Mouse (Mus musculus) natural killer cell, adult 2 months (primary cell): ENCODE data around the gene Tigd3.

Experiments used
- DNase-seq, 2 experiments: peaks; one replicate each; pipeline ENCODE4 v3.0.0; 2022; ENCODE audit warnings: low spot score in 2 of 2

The Tigd3 gene

DNA sequence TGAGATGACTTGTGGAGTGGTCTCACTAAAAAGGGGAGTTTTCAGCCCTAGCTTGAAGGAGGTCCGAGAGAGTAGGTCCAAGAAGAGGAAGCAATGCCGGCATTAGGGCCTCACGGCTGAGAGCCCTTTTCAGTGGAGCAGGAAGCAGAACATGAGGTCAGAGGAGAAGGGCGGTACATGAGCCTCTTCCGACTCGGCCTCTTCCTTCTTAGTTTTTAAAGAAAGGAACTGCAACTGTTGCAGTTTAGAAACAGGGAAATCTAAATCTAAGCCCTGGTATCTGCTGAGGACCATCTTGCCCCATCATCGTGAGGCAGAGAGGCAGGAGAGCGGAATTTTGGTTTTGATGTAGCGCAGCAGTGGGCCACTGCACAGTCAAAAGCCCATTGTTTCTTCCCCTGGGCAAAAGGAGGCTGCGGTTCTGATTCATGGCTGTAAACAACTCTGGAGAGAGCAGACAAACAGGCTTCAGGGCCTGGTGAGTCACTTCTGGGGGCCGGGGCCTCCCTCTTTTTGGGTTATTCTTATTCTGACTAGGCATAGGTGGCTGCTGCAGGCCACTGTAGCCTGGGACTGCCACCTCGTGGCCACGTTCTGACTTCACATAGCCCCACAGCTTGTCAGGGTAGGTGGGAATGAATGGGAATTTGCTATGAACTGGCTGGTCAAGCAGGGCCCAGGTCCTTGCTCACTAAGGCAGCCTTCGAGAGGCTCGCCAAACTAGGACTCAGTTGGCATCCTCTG is 16.2 kb downstream of the Tigd3 start, which contains the start of gene Slc25a45:
TSS of gene Slc25a45 (plus strand) at position 191 of the 744 bp plus-strand sequence.
- DNase-seq = peak; percentile 79 to 82

DNA sequence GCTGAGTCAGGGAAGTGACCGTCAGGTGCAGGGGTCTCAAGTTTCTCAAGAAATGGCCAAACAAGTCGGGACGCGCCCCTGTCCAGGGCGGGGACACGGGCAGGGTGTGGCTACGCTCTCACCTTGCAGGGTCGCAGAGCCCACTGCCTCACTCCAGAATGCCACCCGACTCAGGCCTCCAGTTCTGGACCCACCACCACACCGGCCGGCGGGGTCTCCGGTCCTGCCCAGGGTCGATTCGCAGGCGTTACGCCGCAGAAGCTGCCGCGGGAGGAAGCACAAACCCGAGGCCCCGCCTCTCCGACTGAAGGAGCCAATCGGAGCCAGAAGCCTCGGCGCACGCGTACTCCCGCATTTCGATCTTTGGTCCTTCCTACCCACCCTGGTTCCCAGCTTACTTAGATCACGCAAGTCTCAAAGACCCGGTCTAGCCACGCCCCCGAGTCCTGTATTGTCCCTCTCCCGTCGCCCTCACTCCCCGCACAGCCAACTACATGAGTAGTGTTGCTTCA is 18.9 kb downstream of the Tigd3 start, which contains the start of gene Frmd8:
TSS of gene Frmd8 (minus strand) at position 306 of the 512 bp plus-strand sequence.
- DNase-seq = peak; percentile 86 to 88

DNA sequence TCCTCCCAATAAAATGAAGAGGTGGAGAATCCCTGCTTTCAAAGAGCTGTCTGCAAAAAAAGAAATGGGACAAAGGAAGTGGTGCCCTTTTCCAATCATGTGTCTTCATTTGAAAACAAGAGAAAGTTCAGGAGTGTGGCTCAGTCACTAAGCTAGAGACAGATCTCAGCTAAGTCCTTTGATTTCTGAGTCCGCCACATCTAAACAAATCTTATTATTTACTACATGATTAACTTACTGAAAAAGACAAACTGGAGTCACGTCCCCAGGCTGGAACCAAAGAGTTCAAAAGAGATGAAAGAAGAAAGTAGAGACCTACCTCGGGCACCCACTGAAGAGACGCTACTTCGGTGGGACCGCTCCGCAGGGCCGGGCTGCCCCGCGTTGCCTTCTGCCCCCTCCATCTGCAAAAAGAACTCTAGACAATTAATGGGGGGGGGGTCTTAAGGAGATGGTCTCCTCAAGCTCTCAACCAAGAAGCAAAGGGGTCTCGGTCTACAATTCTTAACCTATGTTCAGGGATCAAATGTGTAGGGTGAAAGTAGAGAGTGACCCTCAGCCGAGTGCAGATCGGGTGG is 19.5 kb downstream of the Tigd3 start:
- DNase-seq = no peak

DNA sequence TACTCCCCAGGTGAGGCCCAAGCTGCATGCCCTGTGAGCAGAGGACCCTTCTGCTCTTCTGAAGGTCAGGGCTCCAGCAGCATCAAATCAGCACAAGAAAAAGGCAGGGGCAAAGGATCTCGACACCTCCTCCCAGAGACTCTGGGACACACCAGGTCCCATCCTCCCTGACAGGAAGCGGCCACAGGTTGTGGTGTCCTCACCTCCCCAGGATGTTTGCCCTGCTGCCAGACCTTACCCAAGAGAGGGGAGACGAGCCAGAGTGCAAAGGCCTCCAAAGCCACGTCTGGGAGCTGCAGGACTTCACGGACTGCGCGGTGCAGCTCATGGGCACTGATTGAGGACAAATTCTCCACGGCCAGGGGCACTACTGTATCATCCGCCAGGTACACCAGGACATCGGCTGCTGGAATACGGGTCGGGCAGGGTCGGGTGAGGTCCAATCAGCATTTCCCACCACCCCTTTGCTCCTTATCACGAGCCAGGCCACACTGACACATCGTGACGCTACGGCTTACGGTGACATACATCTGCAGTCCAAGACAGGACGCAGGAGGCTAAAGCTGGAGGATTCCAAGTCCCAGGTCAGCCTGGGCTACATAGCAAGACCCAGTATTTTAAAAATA is 20.9 kb downstream of the Tigd3 start:
- peak; percentile 27 to 44 for DNase-seq

DNA sequence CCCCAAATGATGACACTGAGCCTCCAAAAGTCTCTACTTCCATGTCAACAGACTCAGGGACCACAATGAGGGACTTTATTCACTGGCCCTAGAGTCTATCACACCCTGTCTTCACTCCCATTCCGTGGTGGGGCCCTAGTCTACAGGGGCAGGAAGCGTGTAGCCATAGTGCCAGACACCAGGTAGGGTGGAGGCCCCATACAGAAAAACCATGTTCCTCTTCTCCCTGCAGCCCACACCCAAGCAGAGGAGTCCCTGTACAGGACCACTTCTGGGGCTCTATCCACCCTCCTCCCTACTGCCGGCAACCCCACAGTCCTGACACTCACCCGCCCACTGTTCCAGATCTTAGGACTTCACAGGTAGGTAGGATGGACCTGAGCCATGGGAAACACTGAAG is 21.4 kb downstream of the Tigd3 start:
- peak; percentile 38 to 57 for DNase-seq

DNA sequence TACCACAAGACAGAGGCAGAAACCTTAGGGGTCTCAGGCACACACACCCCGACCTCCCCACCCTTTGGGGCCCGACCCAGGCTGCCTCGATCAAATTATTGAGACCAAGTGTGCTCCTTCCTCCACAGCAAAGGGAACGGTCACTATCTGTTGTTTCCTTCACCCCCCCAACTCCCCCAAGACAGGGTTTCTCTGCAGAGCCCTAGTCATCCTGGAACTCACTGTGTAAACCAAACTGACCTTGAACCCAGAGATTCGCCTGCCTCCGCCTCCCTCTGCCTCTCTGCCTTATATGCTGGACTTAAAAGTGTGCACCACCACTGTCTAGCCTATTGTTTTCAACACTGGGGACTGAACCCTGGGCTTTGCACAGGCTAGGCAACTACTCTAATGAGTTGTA is 22.3 kb downstream of the Tigd3 start:
- no peak for DNase-seq

DNA sequence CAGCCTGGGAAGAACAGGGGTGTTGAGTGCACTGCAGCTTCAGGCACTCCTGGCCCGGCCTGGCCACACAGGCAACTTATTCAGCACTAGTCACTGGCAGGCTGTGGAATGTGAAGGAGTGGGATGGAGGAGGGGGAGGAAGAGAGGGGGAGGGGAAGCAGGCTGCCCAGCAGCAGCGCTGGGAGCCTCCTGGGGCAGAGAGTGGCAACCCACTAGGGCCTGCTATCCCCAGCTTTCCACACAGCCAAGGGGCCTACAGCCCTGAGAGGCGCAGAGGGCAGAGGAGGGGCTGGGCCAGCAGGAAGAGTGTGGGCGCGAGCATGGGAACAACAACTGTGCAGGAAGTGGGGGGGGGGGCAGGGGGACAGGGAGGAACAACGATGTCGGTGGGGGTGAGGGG is 22.7 kb downstream of the Tigd3 start:
- no peak for DNase-seq

DNA sequence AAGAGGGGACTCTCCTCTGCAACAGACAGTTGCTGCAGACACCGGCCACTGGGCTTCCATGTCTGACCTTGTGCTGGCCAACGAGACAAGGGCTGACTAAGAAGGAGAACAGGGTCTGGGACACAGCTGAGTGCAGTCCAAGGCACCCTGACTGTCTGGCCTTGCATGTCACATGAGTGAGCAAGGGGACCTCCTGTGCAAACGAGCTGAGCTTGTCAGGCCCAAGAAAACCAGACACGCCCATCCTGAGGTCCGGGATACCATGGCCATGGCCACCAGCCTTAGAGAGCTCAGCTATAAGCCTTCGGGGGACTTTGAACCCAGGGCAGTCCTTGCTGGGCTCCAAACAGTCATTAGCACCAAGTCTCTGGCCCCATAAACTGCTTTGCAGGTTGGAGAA is 25.9 kb downstream of the Tigd3 start:
- DNase-seq = no peak

DNA sequence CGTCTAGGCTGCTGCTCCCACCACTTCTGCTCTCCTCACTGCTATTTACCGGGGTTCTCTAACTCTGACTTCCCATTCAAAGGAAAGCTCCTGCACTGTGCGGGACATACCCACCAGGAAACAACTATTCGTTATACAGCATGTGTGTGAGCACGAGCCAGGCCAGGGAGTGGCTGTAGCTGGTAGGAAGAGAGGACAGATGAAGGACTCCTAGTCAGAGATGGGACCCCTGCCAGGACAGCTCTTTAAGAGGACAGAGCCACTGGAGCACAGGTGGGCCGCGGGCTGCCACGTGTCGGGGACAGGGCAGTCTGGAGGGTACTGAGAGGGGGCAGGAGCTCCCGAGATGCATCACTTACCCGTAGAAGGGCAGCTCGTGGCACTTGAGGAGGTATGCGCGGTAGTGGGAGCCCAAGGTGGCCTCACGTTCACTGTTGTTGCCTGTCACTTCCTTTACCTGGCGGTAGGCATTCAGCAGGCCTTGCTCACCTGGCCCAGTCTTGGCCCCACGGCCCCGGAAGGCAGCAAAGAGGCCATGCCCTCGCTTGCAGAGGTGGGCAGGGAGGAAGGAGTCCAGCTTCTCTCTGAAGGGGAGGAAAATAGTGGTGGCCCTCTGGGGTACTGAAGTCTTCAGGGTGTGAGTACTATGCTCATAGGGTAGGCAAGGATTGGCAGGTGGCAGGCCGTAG is 29.1 kb downstream of the Tigd3 start:
- no peak for DNase-seq

DNA sequence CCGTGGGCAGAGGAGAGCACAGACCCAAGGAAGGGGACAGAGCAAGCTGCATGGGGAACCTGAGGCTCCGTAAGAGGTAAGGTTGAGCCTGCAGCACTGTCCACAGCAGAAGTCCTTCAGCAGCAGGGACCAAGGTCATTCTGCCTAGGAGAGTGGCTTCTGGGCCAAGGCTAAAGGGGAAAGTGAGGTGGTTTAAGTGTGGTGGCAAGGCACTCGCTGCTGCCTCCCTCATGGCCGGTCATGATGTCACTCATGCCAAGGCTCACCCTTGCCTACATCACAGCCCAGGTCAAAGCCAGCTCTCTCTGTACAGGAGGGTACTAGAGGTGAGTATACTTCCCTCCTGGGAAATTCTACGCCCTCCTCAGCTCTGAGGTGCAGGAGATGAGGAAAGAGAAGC is 30.2 kb downstream of the Tigd3 start:
- no peak for DNase-seq

DNA sequence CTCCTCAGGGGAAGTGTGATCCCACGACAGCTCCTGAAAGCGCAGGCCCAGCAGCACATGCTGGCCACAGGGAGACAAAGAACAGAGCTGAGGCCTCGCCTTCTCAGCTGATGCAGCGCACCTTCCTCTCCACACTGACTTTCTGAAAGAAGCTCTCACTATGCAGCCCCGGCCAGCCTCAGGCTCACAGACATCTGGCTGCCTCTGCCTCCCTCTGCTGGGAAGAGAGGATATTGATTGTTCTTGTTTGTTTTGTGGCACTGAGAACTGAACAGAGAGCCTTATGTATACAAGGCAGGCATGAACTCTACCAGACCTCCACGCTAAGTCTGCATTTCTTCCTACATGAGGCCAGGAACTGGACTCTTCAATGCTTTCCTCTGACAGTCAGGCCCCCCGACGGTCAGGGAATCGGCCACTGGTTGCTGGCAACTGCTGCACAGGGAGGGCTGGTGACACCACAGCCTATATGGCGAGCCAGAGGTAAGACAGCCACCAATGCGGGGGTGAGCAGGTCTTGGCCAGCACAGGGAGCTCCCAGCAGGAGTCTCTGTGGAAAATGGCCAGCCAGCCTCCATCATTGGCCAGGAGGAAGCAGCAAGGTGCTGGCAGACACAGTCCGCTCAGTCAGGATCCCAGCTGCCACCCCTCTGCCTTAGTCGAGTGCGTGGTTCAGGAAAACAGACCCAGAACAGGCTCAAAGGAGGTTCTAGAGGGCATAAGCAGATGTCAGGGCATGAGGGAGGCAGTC is 31.4 kb downstream of the Tigd3 start:
- no peak for DNase-seq

DNA sequence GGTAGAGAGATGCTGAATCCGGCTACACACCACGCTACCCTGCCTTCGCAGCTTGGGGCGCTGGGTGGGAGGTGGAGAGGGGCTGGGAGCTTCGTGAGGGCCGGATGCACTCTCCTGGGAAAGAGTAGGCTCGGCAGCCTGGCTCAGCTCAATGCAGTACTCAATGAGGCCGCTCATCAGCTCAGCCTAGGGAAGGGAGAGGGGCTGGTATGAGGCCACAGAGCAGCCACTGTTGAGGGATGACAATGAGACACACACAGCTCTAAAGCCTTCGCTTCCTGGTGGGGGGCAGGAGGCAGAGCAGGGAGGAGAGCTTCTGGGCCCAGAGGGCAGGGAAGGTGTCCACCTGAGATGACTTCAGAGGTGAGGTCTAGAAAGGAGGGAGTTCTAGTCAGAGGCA is 37.3 kb downstream of the Tigd3 start:
- no peak for DNase-seq

DNA sequence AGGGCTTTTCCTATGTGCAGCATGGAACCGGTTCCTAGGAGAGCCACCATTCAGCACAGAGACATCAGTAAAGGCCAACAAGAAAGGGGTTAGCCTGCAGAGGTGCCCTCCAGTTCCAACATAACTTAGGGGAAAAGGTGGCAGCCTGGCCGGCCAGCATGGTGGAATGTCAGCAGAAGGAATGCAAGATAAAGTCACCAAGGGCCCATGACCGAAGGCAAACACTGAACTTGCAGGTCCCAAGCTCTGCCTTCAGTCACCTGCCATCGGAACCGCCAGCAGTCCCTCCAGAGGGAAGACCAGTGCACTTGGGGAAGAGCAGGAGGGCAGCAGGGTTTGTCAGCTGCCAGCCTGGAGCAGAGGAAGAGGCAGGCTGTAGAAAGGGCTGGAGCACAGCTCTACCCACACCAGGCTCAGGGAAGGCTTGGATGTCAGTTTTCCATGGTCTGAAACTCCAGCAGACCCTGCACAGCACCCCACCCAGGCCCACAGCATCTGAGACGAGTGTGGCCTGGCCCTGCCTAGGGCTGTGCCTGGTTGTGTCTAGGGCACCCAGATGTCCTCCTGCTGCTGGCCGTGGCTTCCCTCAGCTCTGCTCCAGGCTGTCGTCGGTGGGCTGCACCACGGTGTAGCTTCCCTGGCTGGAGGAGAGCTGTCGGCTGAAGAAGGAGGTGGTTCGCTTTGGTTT is 41.8 kb downstream of the Tigd3 start:
- DNase-seq = no peak

DNA sequence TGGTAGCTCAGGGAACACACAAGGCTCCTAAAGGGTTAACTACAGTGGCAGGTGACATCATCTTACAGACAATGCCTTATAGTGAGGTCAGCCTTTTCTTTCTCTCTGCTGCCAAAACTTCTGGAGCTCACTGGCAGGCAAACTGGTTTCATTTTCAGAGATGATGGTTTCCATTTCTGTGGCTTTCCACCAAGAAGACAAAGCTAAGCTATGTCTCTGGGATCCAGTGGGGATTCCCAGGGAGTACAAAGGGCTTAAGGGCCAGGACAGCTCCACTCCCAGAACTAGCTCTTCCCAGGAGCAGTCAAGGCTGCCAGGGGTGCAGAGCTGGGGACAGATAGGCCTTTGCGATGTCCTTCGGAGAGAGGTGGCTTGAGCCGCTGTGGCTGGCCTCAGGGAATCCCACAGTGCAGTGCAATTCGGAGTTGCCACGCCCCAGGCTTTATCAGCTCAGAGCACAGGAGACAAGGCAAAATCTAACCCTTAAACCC is 42.4 kb downstream of the Tigd3 start:
- DNase-seq = no peak

DNA sequence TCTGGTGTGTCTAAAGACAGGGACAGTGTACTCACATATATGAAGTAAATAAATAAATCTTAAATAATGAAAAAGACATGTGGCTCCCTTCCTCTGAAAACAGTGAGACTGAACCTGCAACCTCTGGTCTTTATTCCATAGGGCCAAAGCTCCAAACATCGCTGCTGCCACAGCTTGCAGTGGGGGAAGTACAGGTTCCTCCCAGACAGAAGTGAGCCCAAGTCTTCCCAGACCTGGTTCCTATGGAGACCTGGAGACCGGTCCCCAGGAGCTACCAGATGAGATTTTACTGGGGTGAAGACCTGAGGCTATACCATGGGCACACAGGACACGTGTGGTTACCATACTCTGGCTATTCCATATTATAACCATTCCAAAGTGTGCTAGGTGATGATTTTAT is 43.1 kb downstream of the Tigd3 start:
- DNase-seq = no peak

DNA sequence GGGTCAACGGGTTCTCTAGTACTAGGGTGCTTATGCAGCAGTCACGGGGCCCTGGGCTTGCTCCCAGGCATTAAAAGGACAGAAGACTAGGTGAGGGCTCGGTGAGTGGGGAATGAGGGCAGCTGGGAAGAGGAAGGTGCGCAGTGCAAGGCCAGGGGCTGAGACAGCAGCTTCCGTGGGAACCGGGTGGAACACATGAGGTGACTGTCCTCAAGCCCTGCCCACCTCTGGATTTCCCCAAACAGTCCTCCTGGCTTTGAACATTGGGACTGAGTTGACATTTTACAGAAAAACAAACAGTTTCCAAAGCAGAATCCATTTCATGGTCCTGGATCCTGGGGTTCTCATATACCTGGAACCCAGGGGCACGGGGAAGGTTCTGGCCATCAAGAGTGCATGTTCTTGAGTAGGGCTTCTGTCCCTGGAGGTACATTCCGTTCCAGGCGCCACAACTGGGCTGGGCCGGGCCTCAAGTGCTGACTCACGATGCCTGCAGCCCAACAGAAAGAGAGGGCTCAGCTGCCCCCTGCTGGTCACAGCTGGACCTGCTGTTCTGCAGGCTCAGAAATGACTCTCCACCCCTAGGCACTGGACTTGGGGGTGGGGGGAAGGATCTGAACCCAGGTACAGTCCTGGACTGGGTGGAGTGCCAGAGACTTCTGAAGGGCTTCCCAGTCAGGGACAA is 44.0 kb downstream of the Tigd3 start:
- DNase-seq = peak; percentile 89 to 93

DNA sequence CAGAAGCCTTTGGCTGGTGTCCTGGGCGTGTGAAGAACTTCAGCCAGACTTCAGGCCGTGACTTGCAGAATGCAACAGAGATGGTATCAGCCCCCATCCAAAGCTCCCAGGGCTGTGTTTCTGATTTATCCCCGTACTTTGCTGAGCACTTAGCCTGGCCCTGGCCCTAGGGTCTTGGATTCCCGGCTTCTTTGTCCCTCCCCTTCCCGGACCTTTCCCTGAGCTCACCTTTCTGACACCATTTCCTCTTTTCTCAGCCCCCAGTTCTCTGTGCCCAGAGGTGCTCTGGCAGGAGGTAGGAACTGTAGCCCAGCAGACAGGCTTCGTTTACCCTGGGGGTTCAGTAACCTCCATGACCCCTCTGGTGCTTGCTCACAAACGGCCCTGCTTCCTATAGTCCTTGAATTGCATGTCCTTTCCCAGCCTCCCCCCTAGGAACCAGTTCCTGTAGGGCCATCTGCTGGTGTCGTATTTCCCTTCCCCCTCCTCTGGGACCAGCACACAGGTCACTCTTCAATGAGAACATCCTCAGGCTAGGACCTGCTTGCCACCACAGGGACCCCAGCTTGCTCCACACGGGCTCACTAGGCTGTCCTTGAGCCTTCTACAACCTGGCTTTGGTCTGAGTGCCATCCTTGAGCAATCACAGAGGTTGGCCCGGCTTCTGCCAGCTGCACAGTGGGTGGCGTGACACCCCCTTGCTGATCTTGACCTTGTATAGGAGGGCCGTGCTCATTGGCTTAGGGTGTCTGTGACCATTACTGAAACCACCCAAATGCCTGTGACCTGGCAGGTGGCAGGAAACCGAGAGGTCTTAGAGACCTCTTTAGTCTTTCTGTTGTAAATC is 44.9 kb downstream of the Tigd3 start:
- peak in 1 of 2 experiments; percentile 55 for DNase-seq

DNA sequence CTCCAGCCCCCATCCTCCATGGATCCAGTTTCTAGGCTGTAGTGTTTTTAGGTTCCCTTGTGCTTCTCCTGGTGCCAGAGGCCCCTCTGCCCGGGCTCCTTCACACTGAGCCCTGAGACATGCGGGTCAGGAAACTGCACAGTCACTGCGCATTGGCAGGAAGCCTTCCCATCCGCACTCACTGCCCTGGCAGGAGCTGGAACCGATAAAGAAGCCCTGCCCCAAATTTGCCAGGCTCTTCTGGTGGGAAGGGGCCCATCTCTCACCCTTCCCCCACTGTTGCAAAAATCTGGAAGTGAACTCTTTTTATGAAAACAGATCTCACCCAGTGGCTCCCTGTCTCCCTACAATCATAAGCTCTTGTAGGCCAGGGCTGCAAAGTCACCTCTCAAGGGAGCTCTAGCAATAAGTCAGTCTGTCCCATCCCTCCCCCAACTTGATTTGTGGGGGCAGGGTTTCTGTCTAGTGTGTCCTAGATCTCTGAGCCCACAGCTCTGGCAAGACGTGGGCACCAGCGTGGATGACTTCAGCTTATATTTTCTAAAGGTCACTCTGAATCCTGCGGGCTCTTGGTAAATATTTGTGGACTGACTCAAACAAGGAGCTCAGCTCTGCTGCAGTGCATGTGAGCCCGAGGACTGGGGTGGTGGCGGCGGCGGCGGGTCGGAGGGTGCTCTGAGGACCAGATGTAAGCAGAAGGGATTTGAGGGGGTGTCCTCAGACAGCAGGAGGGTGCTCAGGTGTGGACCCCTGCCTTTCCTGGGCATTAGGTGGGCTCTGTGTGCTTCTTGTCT is 45.7 kb downstream of the Tigd3 start:
- no peak for DNase-seq
